Mouse (Mus musculus) adrenal gland, adult 18-20 months (tissue): ENCODE measurements at regions not wholly inside any gene's neighbourhood (a gene's known extent, or its start where the extent isn't known, plus 50 kb on each side); places are given as distances from the start of the nearest gene placed in this dataset.
"Not testable (repeated sequence)": the region's sequence is repeated elsewhere in the genome, so short reads cannot be mapped to it uniquely, and the experiment has no call there.

Experiments used
- DNase-seq, 2 experiments: peaks; one replicate each; pipeline ENCODE4 v3.0.0; 2021 to 2022; ENCODE audit warnings: low spot score in 2 of 2

DNA sequence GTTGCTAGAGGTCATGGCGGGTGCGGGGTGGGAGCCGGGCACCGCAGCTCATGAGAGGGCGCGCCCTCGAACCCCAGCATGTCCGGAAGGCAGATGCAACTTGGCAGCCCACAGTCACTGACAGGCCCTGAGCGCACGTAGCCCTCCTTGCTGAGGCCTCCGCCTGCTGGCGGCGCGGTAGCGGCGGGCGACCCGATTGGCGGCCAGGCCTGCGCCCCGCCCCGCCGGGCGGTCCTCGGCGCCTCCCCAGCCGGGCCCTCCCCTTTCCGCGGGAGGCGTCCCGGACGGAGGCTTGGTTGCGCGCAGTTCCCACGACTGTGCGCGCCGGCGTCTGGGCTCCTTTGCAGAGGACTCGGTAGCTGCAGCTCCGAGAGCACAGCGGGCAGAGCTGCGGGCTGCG is 301.9 kb downstream of the Hpcal1 start:
- DNase-seq = peak; percentile 2 to 20

GRCm38 (mm10) chr12:17993368-17993767 is 302.7 kb downstream of the Hpcal1 start:
- not testable (repeated sequence) for DNase-seq
